Mouse (Mus musculus): ENCODE measurements at regions not wholly inside any gene's neighbourhood (a gene's known extent, or its start where the extent isn't known, plus 50 kb on each side); places are given as distances from the start of the nearest gene placed in this dataset.

DNA sequence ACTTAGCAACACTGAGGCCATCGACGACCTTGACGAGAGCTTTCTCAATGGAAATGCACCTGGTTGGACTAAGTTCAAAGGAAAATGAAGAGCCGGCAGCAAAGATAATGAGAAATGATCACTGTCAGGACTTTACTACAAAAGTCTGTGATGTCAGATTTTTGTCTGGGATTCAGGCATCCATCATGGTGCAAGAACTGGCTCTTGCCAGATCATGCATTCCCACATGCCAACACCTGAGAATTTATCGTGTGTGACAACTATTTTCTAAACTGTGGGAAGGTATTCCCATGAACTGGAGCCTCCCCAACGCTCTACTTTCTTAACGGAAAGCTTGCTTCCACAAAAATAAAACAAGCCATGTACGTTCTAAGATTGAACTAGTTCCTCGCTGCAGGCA is 58.1 kb downstream of the Irx6 start:
- 81% methylated on average over 9 of the region's 9 CpGs for WGBS
- Histone ChIP-seq H3K4me1 (ENCODE audit: control insufficient read depth, insufficient read depth, low read length) (no peaks in the 10 kb centered on the region), H3K27ac (no peak overlapping the region), H3K9ac (ENCODE audit: low read depth, low read length) (no peak overlapping the region), H3K27me3 (ENCODE audit: control insufficient read depth, insufficient read depth, low read length) (no peaks in the 10 kb centered on the region), H3K4me3 (no peak overlapping the region), H3K36me3 (ENCODE audit: control insufficient read depth, insufficient read depth, low read length) (no peaks in the 10 kb centered on the region), H3K79me2 (replicated peaks; ENCODE audit: control insufficient read depth, insufficient read depth, low read length) (no peaks in the 10 kb centered on the region)
- DNase-seq: no peak
- TF ChIP-seq CTCF (IDR thresholded peaks at IDR 0.05) (no peak), EP300 (IDR thresholded peaks at IDR 0.05; ENCODE audit: insufficient read depth, low read depth, low read length) (no peak), POLR2A (IDR thresholded peaks at IDR 0.05; ENCODE audit: insufficient read depth, low read depth, low read length) (no peak)
- intact Hi-C loops (cut with DNase I): no loop called here

DNA sequence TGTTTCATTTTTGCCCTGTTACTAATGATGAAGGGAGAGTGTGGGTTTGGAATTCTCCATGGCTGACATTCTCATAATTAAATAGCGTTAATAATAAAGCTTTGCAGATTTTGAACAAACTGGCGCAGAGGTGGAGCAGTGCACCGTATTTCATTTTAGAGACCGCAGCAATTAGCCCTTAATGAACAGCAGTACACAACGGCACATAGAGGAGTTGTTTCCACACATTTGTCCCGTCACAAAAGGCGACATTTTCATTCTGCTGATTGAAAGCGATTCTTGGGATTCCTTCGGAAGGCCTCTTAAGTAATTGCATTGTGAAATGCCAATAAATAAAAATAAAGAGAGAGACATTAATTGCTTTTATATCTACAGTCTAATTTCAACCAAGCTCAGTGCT is 61.6 kb downstream of the Irx6 start:
- H3K36me3 ChIP-seq (ENCODE audit: control insufficient read depth, insufficient read depth, low read length): no peaks in the 10 kb centered on the region
- intact Hi-C loops (cut with DNase I): no loop called here
- DNase-seq: no peak
- no peaks in the 10 kb centered on the region for H3K4me1 ChIP-seq (ENCODE audit: control insufficient read depth, insufficient read depth, low read length)
- TF ChIP-seq CTCF (IDR thresholded peaks at IDR 0.05): no peak
- no peak for TF ChIP-seq EP300 (IDR thresholded peaks at IDR 0.05; ENCODE audit: insufficient read depth, low read depth, low read length)
- TF ChIP-seq POLR2A (IDR thresholded peaks at IDR 0.05; ENCODE audit: insufficient read depth, low read depth, low read length): no peak
- H3K27me3 ChIP-seq (ENCODE audit: control insufficient read depth, insufficient read depth, low read length): no peaks in the 10 kb centered on the region
- WGBS: 89% methylated on average over 9 of the region's 9 CpGs
- no peak overlapping the region for H3K4me3 ChIP-seq
- no peak overlapping the region for H3K27ac ChIP-seq
- H3K9ac ChIP-seq (ENCODE audit: low read depth, low read length): no peak overlapping the region
- H3K79me2 ChIP-seq (replicated peaks; ENCODE audit: control insufficient read depth, insufficient read depth, low read length): no peaks in the 10 kb centered on the region

DNA sequence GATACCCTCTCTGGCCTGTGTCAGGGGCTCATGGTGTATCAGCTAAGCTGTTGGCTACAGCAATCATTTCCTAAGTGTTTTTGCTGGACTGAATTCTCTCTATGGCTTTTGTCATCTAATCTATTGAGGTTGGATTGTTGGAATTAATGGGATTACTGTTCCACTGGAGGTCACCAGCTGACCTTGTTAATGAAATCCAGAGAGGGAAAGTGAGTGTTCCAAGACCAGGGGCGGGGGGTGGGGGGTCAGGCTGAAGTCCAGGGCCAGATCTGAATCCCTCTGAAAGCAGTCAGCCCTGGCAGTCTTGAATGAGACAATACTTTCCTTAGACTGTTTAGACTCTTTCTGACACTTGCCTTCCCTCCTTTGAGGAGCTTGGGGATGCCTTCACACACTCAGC is 64.0 kb downstream of the Irx6 start:
- Histone ChIP-seq H3K4me1 (ENCODE audit: control insufficient read depth, insufficient read depth, low read length) (no peaks in the 10 kb centered on the region), H3K9ac (ENCODE audit: low read depth, low read length) (no peak overlapping the region), H3K27me3 (ENCODE audit: control insufficient read depth, insufficient read depth, low read length) (no peaks in the 10 kb centered on the region), H3K27ac (no peak overlapping the region), H3K36me3 (ENCODE audit: control insufficient read depth, insufficient read depth, low read length) (no peaks in the 10 kb centered on the region), H3K79me2 (replicated peaks; ENCODE audit: control insufficient read depth, insufficient read depth, low read length) (no peaks in the 10 kb centered on the region), H3K4me3 (no peak overlapping the region)
- intact Hi-C loops (cut with DNase I): no loop called here
- WGBS: 54% methylated on average over 1 of the region's 1 CpGs
- no peak for DNase-seq
- no peak for TF ChIP-seq CTCF (IDR thresholded peaks at IDR 0.05)
- no peak for TF ChIP-seq EP300 (IDR thresholded peaks at IDR 0.05; ENCODE audit: insufficient read depth, low read depth, low read length)
- TF ChIP-seq POLR2A (IDR thresholded peaks at IDR 0.05; ENCODE audit: insufficient read depth, low read depth, low read length): no peak

DNA sequence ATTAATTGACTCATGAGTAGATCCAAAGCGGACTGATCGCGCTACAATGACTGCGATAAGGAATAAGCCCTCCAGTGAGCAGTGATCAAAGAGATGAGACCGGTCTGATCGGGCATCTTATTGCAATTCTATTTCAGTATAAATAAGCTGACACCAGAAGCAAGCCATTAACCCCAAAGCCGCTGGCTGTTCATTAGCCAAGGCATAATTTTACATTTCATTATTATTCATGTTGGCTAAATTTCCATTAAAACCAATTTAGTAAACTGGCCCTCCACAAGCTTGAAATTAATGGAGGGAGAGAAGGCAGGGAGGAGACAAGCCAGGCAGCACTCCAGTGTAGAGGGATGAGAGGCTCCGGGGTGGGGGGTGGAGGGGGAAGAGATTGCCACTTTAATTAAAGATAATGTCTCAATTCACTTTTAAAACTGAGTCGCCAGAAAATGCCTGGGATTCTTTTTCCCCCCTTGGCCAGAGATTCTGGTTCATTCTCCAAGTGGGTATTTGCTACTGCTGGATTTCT is 66.3 kb downstream of the Irx6 start:
- WGBS: 65% methylated on average over 9 of the region's 9 CpGs
- H3K27ac ChIP-seq: no peak overlapping the region
- no peaks in the 10 kb centered on the region for H3K27me3 ChIP-seq (ENCODE audit: control insufficient read depth, insufficient read depth, low read length)
- no peak overlapping the region for H3K9ac ChIP-seq (ENCODE audit: low read depth, low read length)
- H3K4me1 ChIP-seq (ENCODE audit: control insufficient read depth, insufficient read depth, low read length): no peaks in the 10 kb centered on the region
- no peak for DNase-seq
- H3K4me3 ChIP-seq: no peak overlapping the region
- no peaks in the 10 kb centered on the region for H3K79me2 ChIP-seq (replicated peaks; ENCODE audit: control insufficient read depth, insufficient read depth, low read length)
- intact Hi-C loops (cut with DNase I): no loop called here
- no peaks in the 10 kb centered on the region for H3K36me3 ChIP-seq (ENCODE audit: control insufficient read depth, insufficient read depth, low read length)
- TF ChIP-seq CTCF (IDR thresholded peaks at IDR 0.05) (no peak), EP300 (IDR thresholded peaks at IDR 0.05; ENCODE audit: insufficient read depth, low read depth, low read length) (no peak), POLR2A (IDR thresholded peaks at IDR 0.05; ENCODE audit: insufficient read depth, low read depth, low read length) (no peak)

DNA sequence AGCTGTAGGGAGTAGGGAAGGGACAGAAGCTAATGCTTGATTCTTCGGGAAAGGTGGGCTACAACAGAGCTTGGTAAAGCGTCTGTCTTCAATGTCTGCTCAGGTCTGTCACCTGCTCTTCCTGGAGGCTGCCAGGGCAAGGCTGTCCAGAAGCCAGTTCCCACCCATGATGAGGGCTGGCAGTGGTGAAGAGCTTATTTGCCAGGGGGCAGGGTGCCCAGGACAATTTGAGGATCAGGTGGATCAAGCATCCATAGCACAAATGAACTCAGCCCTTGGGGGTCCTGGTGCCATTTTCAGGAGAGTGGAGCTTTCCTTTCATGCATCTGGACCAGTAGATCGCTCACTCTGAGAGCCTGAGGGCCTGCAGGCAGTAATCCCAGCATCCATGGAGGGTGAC is 67.7 kb downstream of the Irx6 start:
- 79% methylated on average over 3 of the region's 3 CpGs for WGBS
- DNase-seq: peak; percentile 16 to 34
- Histone ChIP-seq H3K27me3 (ENCODE audit: control insufficient read depth, insufficient read depth, low read length) (no peaks in the 10 kb centered on the region), H3K36me3 (ENCODE audit: control insufficient read depth, insufficient read depth, low read length) (no peaks in the 10 kb centered on the region), H3K4me3 (no peak overlapping the region), H3K9ac (ENCODE audit: low read depth, low read length) (no peak overlapping the region), H3K4me1 (ENCODE audit: control insufficient read depth, insufficient read depth, low read length) (no peaks in the 10 kb centered on the region), H3K79me2 (replicated peaks; ENCODE audit: control insufficient read depth, insufficient read depth, low read length) (no peaks in the 10 kb centered on the region), H3K27ac (no peak overlapping the region)
- intact Hi-C loops (cut with DNase I): no loop called here
- TF ChIP-seq CTCF (IDR thresholded peaks at IDR 0.05) (no peak), POLR2A (IDR thresholded peaks at IDR 0.05; ENCODE audit: insufficient read depth, low read depth, low read length) (no peak), EP300 (IDR thresholded peaks at IDR 0.05; ENCODE audit: insufficient read depth, low read depth, low read length) (no peak)

DNA sequence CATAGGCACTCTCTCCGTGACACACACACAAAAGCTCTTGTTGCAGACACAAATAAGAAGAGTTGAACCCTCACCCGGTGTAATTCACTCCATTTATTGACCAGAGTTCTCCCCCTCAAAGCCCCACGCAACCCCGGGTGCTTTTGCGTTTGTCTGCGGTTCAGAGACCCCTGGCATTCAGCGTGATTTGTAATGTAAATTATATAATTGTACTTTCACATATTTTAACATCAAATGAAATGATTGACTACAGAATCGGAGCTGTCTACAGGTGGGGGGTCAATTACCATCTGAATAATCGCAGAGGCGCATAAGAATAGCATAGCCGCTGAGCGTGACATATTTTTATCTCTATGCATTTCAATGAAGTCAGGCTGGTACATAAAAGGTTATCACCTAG is 69.0 kb downstream of the Irx6 start:
- WGBS: 78% methylated on average over 12 of the region's 12 CpGs
- H3K4me3 ChIP-seq: no peak overlapping the region
- no peak overlapping the region for H3K9ac ChIP-seq (ENCODE audit: low read depth, low read length)
- H3K27me3 ChIP-seq (ENCODE audit: control insufficient read depth, insufficient read depth, low read length): no peaks in the 10 kb centered on the region
- no peaks in the 10 kb centered on the region for H3K4me1 ChIP-seq (ENCODE audit: control insufficient read depth, insufficient read depth, low read length)
- DNase-seq: no peak
- no peaks in the 10 kb centered on the region for H3K36me3 ChIP-seq (ENCODE audit: control insufficient read depth, insufficient read depth, low read length)
- intact Hi-C loops (cut with DNase I): no loop called here
- H3K27ac ChIP-seq: no peak overlapping the region
- TF ChIP-seq EP300 (IDR thresholded peaks at IDR 0.05; ENCODE audit: insufficient read depth, low read depth, low read length): no peak
- no peak for TF ChIP-seq CTCF (IDR thresholded peaks at IDR 0.05)
- no peak for TF ChIP-seq POLR2A (IDR thresholded peaks at IDR 0.05; ENCODE audit: insufficient read depth, low read depth, low read length)
- no peaks in the 10 kb centered on the region for H3K79me2 ChIP-seq (replicated peaks; ENCODE audit: control insufficient read depth, insufficient read depth, low read length)

Measured in heart, adult 2 months (tissue).